Mouse (Mus musculus) bone marrow macrophage, adult 2 months (primary cell): ENCODE measurements around the gene Hscb.

Experiments used
- CTCF ChIP-seq: IDR thresholded peaks from 2 replicates; pipeline ENCODE4 v1.5.1; 2012; ENCODE audit warnings: low read depth, mild to moderate bottlenecking, low read length, moderate library complexity
- POLR2A ChIP-seq: IDR thresholded peaks from 2 replicates; pipeline ENCODE4 v1.6.1; 2012; ENCODE audit warnings: mild to moderate bottlenecking, low read depth, low read length, borderline replicate concordance

DNA sequence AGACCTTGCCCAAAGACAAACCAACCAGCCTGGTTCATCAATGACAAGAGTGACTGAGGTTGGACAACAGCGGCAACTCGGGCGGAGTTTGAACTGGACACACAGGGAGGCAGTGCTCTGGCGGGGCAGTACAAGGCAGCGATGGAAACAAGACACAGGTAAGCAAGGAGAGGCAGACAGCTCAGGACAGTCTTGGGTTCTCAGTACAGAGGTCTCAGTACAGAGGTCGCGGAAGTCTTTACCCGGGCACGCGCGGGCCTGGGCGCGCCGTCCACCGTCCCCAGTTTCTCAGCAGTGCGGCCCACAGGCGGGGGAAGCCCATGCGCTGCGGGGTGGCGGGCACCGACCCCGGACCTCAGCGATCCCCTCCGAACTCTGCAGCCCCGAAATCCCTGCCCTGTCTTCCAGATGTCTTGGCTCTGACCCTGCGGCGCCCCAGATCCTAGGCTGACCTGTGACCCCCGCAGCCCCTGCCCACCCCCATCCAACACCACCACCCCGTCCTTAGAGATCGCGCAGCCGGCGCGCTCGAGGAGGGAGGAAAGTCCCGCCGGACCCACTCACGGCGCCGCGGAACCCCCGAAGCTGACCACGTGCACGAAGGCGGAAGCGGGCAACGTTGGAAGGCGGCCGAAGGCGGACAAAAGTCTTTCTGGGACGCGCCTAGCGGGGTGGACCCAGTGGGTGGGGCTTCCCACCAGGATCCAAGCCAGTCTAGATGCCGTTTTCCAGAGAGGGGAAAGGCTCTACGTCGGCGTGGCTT is 59.4 kb downstream of the Hscb start, which contains the start of gene Pus1:
- TF ChIP-seq CTCF (no peak), POLR2A (no peak)
